28 mouse cellular contexts compared by ENCODE assay signal in the genomic region with DNA sequence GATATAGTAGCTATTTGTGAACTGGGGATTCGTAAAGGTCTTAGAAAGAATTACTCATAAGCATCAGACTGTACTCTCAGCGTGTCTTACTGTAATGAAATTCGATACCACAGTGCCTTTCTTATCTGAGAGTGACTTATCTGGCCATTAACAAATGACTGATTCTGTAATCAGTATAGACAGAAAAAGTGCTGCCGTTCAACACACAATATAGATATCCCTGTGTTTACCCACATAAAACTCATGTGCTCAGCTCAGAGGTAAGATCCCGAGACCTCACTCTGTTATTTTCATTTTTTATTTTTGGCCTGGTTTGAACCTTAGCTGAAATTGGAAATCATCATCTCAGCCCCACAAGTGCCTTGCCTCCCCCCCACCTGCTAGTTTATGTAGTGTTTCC.
"Had no signal": no experiment of that assay in that cellular context is flagged by ENCODE, and none has a peak within 500 bp of the region (broad histone marks: within the 10 kb centered on the region; RNA-seq: fewer than 3 reads in every experiment).

No protein-coding gene starts in this region.

- H3K36me3 ChIP-seq: limb, embryonic 10.5 days; limb, embryonic 12.5 days; limb, embryonic 13.5 days; limb, embryonic 15.5 days; liver, embryonic 12.5 days; liver, embryonic 13.5 days; liver, embryonic 15.5 days; lung, embryonic 15.5 days; midbrain, embryonic 10.5 days; midbrain, embryonic 12.5 days; midbrain, embryonic 13.5 days; midbrain, embryonic 15.5 days; neural tube, embryonic 12.5 days had no signal

- DNase-seq: left cerebral cortex, postnatal 4 days; liver; liver, embryonic 13.5 days; liver, postnatal 0 days; lung, adult 18-20 months; lung, adult 2 months; lung, embryonic 14.5 days; lung, postnatal 10 days; lung, postnatal 14 days; lung, postnatal 36 days; lung, postnatal 4 days; midbrain, embryonic 14.5 days had no signal

- H3K4me1 ChIP-seq: limb, embryonic 10.5 days; limb, embryonic 12.5 days; limb, embryonic 13.5 days; limb, embryonic 15.5 days; liver, embryonic 12.5 days; liver, embryonic 13.5 days; liver, embryonic 15.5 days; lung, embryonic 15.5 days; megakaryocyte, embryonic 14.5 days; midbrain, embryonic 10.5 days; midbrain, embryonic 12.5 days; midbrain, embryonic 13.5 days; neural tube, embryonic 12.5 days had no signal

- H3K27ac ChIP-seq: limb, embryonic 10.5 days; limb, embryonic 12.5 days; limb, embryonic 13.5 days; limb, embryonic 15.5 days; liver, embryonic 12.5 days; liver, embryonic 13.5 days; liver, embryonic 14.5 days; liver, embryonic 15.5 days; lung, embryonic 15.5 days; macrophage; midbrain, embryonic 10.5 days; midbrain, embryonic 12.5 days; midbrain, embryonic 13.5 days; midbrain, embryonic 15.5 days; neural tube, embryonic 12.5 days had no signal

- H3K9ac ChIP-seq: limb, embryonic 12.5 days; limb, embryonic 13.5 days; limb, embryonic 15.5 days; liver, embryonic 12.5 days; liver, embryonic 13.5 days; liver, embryonic 14.5 days; liver, embryonic 15.5 days; liver, postnatal 0 days; lung, embryonic 14.5 days; lung, embryonic 15.5 days; midbrain, embryonic 12.5 days; midbrain, embryonic 13.5 days; midbrain, embryonic 15.5 days; neural tube, embryonic 12.5 days had no signal

- H3K27me3 ChIP-seq: limb, embryonic 12.5 days; limb, embryonic 13.5 days; limb, embryonic 15.5 days; liver, embryonic 12.5 days; liver, embryonic 13.5 days; liver, embryonic 15.5 days; lung, embryonic 15.5 days; megakaryocyte, embryonic 14.5 days; midbrain, embryonic 12.5 days; midbrain, embryonic 13.5 days; midbrain, embryonic 15.5 days; neural tube, embryonic 12.5 days had no signal

- H3K4me3 ChIP-seq: limb, embryonic 10.5 days; limb, embryonic 12.5 days; limb, embryonic 13.5 days; limb, embryonic 15.5 days; liver, embryonic 12.5 days; liver, embryonic 13.5 days; liver, embryonic 15.5 days; lung, embryonic 15.5 days; megakaryocyte, embryonic 14.5 days; midbrain, embryonic 10.5 days; midbrain, embryonic 12.5 days; midbrain, embryonic 13.5 days; midbrain, embryonic 15.5 days; myocyte; neural tube, embryonic 12.5 days had no signal

- H3K9me3 ChIP-seq: limb, embryonic 10.5 days; limb, embryonic 12.5 days; limb, embryonic 13.5 days; limb, embryonic 15.5 days; liver, embryonic 12.5 days; liver, embryonic 13.5 days; liver, embryonic 15.5 days; lung, embryonic 15.5 days; midbrain, embryonic 10.5 days; midbrain, embryonic 12.5 days; midbrain, embryonic 13.5 days; midbrain, embryonic 15.5 days; neural tube, embryonic 12.5 days had no signal
